Mouse (Mus musculus): ENCODE measurements around the gene Mslnl. TPM values are rescaled to one million over a fixed set of nuclear protein-coding genes. Genes with fewer than 3 reads are reported as not detected.
A peak's percentile ranks its signal among the peaks of the same experiment; 100 is the strongest.

Gene Mslnl
- polyA plus RNA-seq, 1 experiment from 2014 or later, result not detected

DNA sequence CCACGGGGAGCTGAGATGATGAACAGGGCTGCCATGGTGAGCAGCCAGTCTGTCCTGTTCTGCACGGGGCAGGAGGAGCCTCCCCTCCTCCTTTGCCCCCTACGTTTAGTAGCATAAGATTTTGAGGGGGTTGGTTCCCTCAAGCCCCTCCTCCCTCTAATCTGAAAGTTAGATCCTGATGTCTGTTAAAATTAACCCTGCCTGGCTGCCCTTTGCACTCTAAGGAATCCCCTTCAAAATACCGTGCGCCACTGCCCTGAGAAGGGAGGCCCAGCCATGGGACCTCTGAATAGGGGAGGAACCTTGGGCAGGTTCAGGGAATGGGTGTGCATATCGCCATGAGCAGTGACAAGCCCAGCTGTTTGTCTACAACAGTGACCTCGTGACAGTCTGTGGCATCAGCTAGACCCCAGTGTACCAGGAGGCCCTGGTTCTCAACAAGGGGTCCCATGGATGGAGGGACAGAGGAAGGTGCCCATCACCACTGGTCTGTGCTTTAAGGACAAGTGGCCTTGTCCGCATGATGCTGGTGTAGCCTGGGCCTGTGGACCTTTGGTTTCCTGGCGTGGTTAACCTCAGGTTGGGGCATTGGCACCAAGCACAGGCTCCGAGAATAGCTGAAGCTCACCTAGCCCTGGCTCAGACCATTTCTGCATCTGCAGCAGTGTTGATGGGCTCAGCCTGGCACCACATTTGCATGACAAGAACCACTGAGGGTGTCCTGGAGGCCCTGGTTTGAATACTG lies 39.6 kb downstream of the Mslnl start:
- no peak for DNase-seq (ENCODE audit: low spot score)
- 82% methylated on average over 10 of the region's 10 CpGs for WGBS
- Histone ChIP-seq H3K4me3 (0 out of 2 replicates have a peak overlapping the region, but pooled peaks have one; percentile 81), H3K4me1 (peaks cover 24% of the 10 kb centered on the region), H3K27me3 (ENCODE audit: low read depth, poor library complexity, severe bottlenecking) (no peaks in the 10 kb centered on the region), H3K9me3 (replicated peaks) (no peaks in the 10 kb centered on the region), H3K36me3 (peaks cover 26% of the 10 kb centered on the region), H3K27ac (replicated peaks) (no peak overlapping the region)

DNA sequence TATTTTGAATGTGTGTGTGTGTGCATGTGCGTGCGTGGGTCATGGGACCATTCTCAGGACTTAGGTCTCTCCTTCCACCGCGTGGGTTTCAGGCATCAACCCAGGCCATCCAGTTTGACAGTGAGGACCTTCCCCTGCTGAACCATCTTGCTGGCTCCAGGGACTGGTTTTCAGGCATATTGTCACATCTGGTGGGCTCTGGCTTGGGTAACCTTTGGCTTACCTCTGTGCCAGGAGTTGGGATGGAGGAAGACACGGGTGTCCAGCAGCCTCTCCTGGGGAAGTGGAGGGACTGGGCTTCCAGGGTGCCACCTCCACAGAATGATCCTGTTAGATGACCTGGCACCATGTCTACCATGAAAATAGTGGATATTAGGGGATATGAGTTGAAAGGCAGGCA lies 42.1 kb downstream of the Mslnl start:
- no peaks in the 10 kb centered on the region for H3K27me3 ChIP-seq (ENCODE audit: low read depth, poor library complexity, severe bottlenecking)
- H3K9me3 ChIP-seq (replicated peaks), result no peaks in the 10 kb centered on the region
- H3K4me1 ChIP-seq, result peaks cover 32% of the 10 kb centered on the region
- DNase-seq (ENCODE audit: low spot score), result no peak
- peaks cover 50% of the 10 kb centered on the region for H3K36me3 ChIP-seq
- H3K4me3 ChIP-seq, result no peak overlapping the region
- no peak overlapping the region for H3K27ac ChIP-seq (replicated peaks)
- WGBS, result 93% methylated on average over 5 of the region's 5 CpGs

DNA sequence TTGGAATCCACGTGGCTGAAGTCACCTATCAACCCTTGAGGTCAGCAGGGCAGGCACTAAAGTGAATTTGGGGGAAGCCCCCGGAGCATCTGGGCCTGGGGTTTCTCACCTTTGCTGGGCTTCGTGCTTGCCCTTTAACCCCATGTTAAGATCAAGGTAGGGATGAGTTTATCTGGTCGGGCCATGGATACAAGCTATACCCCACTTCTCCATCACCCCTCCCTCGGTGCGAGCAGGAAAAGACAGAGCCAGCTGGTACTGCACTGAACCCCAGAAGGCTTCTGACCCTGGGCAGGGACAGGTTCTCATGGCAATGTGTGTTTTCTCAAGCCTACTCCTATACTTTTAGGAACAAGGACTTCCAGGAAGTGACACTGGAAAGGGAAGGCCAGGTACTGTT lies 45.5 kb downstream of the Mslnl start:
- WGBS, result 88% methylated on average over 6 of the region's 6 CpGs
- no peak overlapping the region for H3K27ac ChIP-seq (replicated peaks)
- no peak for DNase-seq (ENCODE audit: low spot score)
- no peaks in the 10 kb centered on the region for H3K27me3 ChIP-seq (ENCODE audit: low read depth, poor library complexity, severe bottlenecking)
- peaks cover 65% of the 10 kb centered on the region for H3K36me3 ChIP-seq
- no peaks in the 10 kb centered on the region for H3K9me3 ChIP-seq (replicated peaks)
- H3K4me3 ChIP-seq, result no peak overlapping the region
- peaks cover 38% of the 10 kb centered on the region for H3K4me1 ChIP-seq

GRCm38 (mm10) chr17:25783086-25783485 lies 47.2 kb downstream of the Mslnl start:
- H3K36me3 ChIP-seq, result peaks cover 66% of the 10 kb centered on the region
- WGBS, result 88% methylated on average over 7 of the region's 7 CpGs
- H3K9me3 ChIP-seq (replicated peaks), result no peaks in the 10 kb centered on the region
- H3K4me3 ChIP-seq, result peak overlapping the region; percentile 77; the same call in 1 of the 2 replicates
- no peak overlapping the region for H3K27ac ChIP-seq (replicated peaks)
- DNase-seq (ENCODE audit: low spot score), result no peak
- peaks cover 38% of the 10 kb centered on the region for H3K4me1 ChIP-seq
- no peaks in the 10 kb centered on the region for H3K27me3 ChIP-seq (ENCODE audit: low read depth, poor library complexity, severe bottlenecking)

GRCm38 (mm10) chr17:25783861-25784574 lies 48.2 kb downstream of the Mslnl start:
- Histone ChIP-seq H3K4me1 (peaks cover 38% of the 10 kb centered on the region), H3K4me3 (peak overlapping the region; percentile 77), H3K27me3 (ENCODE audit: low read depth, poor library complexity, severe bottlenecking) (no peaks in the 10 kb centered on the region), H3K9me3 (replicated peaks) (no peaks in the 10 kb centered on the region), H3K36me3 (peaks cover 70% of the 10 kb centered on the region), H3K27ac (replicated peaks) (peak overlapping the region; percentile 96)
- no peak for DNase-seq (ENCODE audit: low spot score)
- 85% methylated on average over 15 of the region's 15 CpGs for WGBS

DNA sequence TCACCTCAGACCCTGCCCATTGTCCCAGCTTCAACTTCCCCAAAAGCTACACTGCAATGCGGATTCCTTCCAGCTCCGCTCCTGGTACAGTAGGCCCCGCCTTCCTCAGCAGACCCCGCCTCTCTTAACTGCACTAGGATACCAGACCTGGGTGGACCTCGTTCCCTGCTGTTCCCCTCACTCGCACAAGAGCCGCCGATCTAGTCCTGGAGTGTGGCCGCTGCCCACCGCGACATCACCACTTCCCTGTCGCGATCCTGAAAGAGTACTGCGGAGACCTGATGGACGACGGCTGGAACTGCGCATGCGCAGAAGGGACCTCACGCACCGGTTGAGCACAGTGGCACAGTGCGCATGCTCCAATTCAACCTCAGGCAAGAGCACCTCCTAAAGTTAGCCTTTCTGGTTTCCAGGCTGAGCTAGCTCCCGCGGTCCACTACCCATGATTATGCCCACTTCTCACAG lies 49.5 kb downstream of the Mslnl start, which contains the start of gene Haghl:
TSS of gene Haghl (minus strand) at position 393 of the 465 bp plus-strand sequence.
- WGBS, result under 1% methylated on average over 23 of the region's 23 CpGs
- Histone ChIP-seq H3K36me3 (peaks cover 73% of the 10 kb centered on the region), H3K27me3 (ENCODE audit: low read depth, poor library complexity, severe bottlenecking) (no peaks in the 10 kb centered on the region), H3K9me3 (replicated peaks) (no peaks in the 10 kb centered on the region), H3K4me1 (peaks cover 38% of the 10 kb centered on the region), H3K27ac (replicated peaks) (peak within 1 kb of the TSS; percentile 96), H3K4me3 (peak within 1 kb of the TSS; percentile 77)
- peak; percentile 98 for DNase-seq (ENCODE audit: low spot score)

GRCm38 (mm10) chr17:25786280-25786679 lies 50.4 kb downstream of the Mslnl start, which contains the start of gene Ccdc78:
TSS of gene Ccdc78 (plus strand) at chr17:25786580.
- H3K36me3 ChIP-seq, result peaks cover 68% of the 10 kb centered on the region
- WGBS, result 85% methylated on average over 3 of the region's 3 CpGs
- peak within 1 kb of the TSS; percentile 77 for H3K4me3 ChIP-seq
- H3K27ac ChIP-seq (replicated peaks), result peak within 1 kb of the TSS; percentile 96
- H3K27me3 ChIP-seq (ENCODE audit: low read depth, poor library complexity, severe bottlenecking), result no peaks in the 10 kb centered on the region
- no peak for DNase-seq (ENCODE audit: low spot score)
- H3K9me3 ChIP-seq (replicated peaks), result no peaks in the 10 kb centered on the region
- H3K4me1 ChIP-seq, result peaks cover 44% of the 10 kb centered on the region

DNA sequence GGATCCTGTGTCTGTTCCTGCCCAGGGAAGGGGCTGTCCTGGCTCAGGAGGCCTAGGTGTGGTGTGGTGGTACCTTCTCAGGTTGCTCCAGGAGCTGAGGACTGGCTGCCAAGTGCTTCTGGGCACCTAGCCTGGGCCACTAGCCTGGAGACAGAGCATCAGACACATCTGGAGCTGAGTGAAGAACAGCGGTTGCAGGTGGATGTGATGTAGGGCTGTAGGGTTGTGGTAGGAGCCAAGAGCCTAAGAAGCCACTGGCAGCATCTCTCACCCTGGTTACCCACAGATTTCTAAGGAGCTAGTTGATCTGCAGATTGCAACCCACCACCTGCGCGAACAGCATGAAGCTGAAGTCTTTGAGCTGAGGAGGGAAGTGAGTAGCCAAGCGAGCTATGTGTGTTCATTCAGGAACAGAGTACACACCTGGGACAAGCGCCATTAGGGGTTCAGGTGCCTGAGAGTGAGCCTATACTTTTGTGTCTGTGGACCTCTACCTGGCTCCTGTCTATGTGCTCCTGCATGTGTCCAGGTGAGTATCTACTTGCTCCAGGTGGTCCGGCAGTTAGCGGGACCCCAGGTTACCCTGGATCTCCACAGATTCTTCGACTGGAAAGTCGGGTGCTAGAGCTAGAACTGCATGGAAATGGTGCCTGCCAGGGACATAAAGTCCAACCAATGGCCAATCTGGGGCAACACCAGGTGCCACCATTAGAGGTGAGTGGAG lies 51.1 kb downstream of the Mslnl start:
- Histone ChIP-seq H3K4me1 (peaks cover 49% of the 10 kb centered on the region), H3K27ac (replicated peaks) (no peak overlapping the region), H3K27me3 (ENCODE audit: low read depth, poor library complexity, severe bottlenecking) (no peaks in the 10 kb centered on the region), H3K36me3 (peaks cover 61% of the 10 kb centered on the region), H3K4me3 (no peak overlapping the region), H3K9me3 (replicated peaks) (no peaks in the 10 kb centered on the region)
- WGBS, result 93% methylated on average over 9 of the region's 9 CpGs
- DNase-seq (ENCODE audit: low spot score), result no peak

DNA sequence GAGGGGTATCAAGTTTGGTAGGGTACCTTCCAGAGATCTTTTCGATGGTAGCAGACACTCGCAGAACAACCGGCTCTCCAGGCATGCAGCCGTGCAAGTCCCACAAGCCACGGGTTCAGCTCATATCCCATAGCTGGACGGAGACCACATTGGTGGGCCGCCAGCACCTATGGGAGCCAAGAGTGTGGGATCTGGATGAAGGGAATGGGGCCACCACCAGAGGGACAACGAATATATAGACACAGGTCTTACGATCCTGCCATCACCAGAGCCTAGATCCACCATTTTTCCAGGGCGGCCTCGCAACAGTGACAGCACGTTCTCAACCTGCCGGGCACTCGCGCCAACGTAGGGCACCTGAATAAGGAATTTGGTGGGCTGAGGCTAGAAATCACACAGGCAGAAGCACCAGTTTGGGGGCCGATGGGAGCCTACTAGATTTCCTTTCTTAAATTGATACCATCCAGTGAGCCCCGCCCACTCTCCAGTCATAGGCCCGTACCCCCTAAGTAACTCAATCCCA lies 55.5 kb downstream of the Mslnl start:
- WGBS, result 36% methylated on average over 19 of the region's 19 CpGs
- H3K36me3 ChIP-seq, result peaks cover 60% of the 10 kb centered on the region
- peak overlapping the region; percentile 85 for H3K4me3 ChIP-seq
- H3K4me1 ChIP-seq, result peaks cover 61% of the 10 kb centered on the region
- peak; percentile 43 for DNase-seq (ENCODE audit: low spot score)
- no peaks in the 10 kb centered on the region for H3K9me3 ChIP-seq (replicated peaks)
- no peaks in the 10 kb centered on the region for H3K27me3 ChIP-seq (ENCODE audit: low read depth, poor library complexity, severe bottlenecking)
- H3K27ac ChIP-seq (replicated peaks), result peak overlapping the region; percentile 96

- Histone ChIP-seq H3K9me3 (replicated peaks) (no peaks in the 10 kb centered on the region), H3K27ac (replicated peaks) (peak overlapping the region; percentile 96), H3K36me3 (peaks cover 57% of the 10 kb centered on the region), H3K27me3 (ENCODE audit: low read depth, poor library complexity, severe bottlenecking) (no peaks in the 10 kb centered on the region), H3K4me1 (peaks cover 63% of the 10 kb centered on the region), H3K4me3 (peak overlapping the region; percentile 85)
- peak; percentile 86 for DNase-seq (ENCODE audit: low spot score)
- under 1% methylated on average over 45 of the region's 45 CpGs for WGBS
Measured at GRCm38 (mm10) chr17:25791843-25792527, 56.1 kb downstream of the Mslnl start.

GRCm38 (mm10) chr17:25792615-25793014 lies 56.8 kb downstream of the Mslnl start, which contains the start of gene Fam173a:
TSS of gene Fam173a (minus strand) at chr17:25792901.
- peak within 1 kb of the TSS; percentile 96 for H3K27ac ChIP-seq (replicated peaks)
- H3K9me3 ChIP-seq (replicated peaks), result no peaks in the 10 kb centered on the region
- peak within 1 kb of the TSS; percentile 85 for H3K4me3 ChIP-seq
- 1% methylated on average over 14 of the region's 14 CpGs for WGBS
- no peaks in the 10 kb centered on the region for H3K27me3 ChIP-seq (ENCODE audit: low read depth, poor library complexity, severe bottlenecking)
- H3K36me3 ChIP-seq, result peaks cover 50% of the 10 kb centered on the region
- H3K4me1 ChIP-seq, result peaks cover 69% of the 10 kb centered on the region
- DNase-seq (ENCODE audit: low spot score), result peak; percentile 70

DNA sequence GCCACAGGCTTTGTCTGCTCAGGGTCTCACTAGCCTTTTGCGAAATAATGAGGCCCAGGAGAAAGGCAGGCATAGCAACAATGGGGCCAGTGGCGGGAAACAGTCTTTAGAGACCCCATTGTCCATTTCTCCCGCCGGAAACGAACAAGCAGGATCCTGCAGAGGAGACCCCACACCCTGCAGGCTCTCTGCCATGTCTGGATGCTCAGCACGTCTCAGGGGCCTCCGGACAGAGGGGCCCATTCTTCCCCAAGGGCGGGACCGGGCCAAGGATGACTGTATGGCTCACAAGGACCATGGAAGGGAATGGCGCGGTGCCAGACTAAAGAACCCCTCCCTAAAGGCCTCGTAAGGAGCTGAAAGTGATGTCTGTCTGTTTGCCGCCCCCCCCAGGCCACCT lies 58.4 kb downstream of the Mslnl start:
- peak overlapping the region; percentile 96 for H3K27ac ChIP-seq (replicated peaks)
- peaks cover 77% of the 10 kb centered on the region for H3K4me1 ChIP-seq

More for the DNA sequence above, 58.4 kb downstream of the Mslnl start:
- H3K4me3 ChIP-seq, result peak overlapping the region; percentile 85
- 42% methylated on average over 13 of the region's 13 CpGs for WGBS
- no peaks in the 10 kb centered on the region for H3K27me3 ChIP-seq (ENCODE audit: low read depth, poor library complexity, severe bottlenecking)
- DNase-seq (ENCODE audit: low spot score), result peak; percentile 68
- H3K9me3 ChIP-seq (replicated peaks), result no peaks in the 10 kb centered on the region
- H3K36me3 ChIP-seq, result peaks cover 36% of the 10 kb centered on the region
